Mouse (Mus musculus) CH12.LX (cell line): ENCODE measurements around the gene Zfpm1. TPM values are rescaled to one million over a fixed set of nuclear protein-coding genes. Genes with fewer than 3 reads are reported as not detected.

Experiments
- DNase-seq: peaks from one replicate; pipeline ENCODE4 v3.0.0-alpha.2; 2013; ENCODE audit errors: extremely low read depth
- H3K27ac ChIP-seq: 2 replicates; pipeline ENCODE4 v1.5.1; 2012; ENCODE audit warnings: low read depth, mild to moderate bottlenecking, control low read depth, moderate library complexity; ENCODE audit not compliant: insufficient read depth
- H3K27me3 ChIP-seq: replicated peaks from 2 replicates; pipeline ENCODE3; 2012; ENCODE audit warnings: inconsistent platforms
- H3K36me3 ChIP-seq, 2 experiments: replicated peaks in 1 of 2; 2 replicates each; pipeline versions ENCODE3 to v1.6.1; 2012; ENCODE audit warnings: inconsistent platforms in 1 of 2, low read length in 1 of 2, mild to moderate bottlenecking in 1 of 2, mixed read lengths in 1 of 2, moderate library complexity in 1 of 2; ENCODE audit not compliant: control insufficient read depth in 1 of 2, insufficient read depth in 1 of 2
- H3K4me1 ChIP-seq, 2 experiments: 2 replicates each; pipeline ENCODE4 v1.6.1; 2012; ENCODE audit warnings: inconsistent platforms in 1 of 2, moderate library complexity in 1 of 2; ENCODE audit not compliant: insufficient read depth in 2 of 2, control insufficient read depth in 1 of 2
- H3K4me2 ChIP-seq: 2 replicates; pipeline ENCODE4 v1.6.1; 2012; ENCODE audit warnings: low read depth, mild to moderate bottlenecking, control low read depth; ENCODE audit not compliant: poor library complexity, insufficient read depth, severe bottlenecking
- H3K4me3 ChIP-seq, 3 experiments: fragments of 150-350 bp in 1 of 3; sonication (generic) in 1 of 3; replicated peaks in 1 of 3; 2 replicates each; pipeline versions ENCODE3 to v1.5.1; 2011 to 2012; ENCODE audit warnings: low read depth in 2 of 3, low read length in 2 of 3, mild to moderate bottlenecking in 2 of 3, moderate library complexity in 2 of 3, control low read depth in 1 of 3, improper control_type of control experiment in 1 of 3, inconsistent platforms in 1 of 3, mixed read lengths in 1 of 3; ENCODE audit not compliant: poor library complexity in 1 of 3
- H3K79me2 ChIP-seq: replicated peaks from 2 replicates; pipeline ENCODE4 v1.6.1; 2012; ENCODE audit warnings: mild to moderate bottlenecking, moderate library complexity; ENCODE audit not compliant: control insufficient read depth, poor library complexity, insufficient read depth, severe bottlenecking; ENCODE audit errors: extremely low read depth
- H3K9ac ChIP-seq: 2 replicates; pipeline ENCODE4 v1.6.1; 2012; ENCODE audit warnings: low read depth, mild to moderate bottlenecking, control low read depth, moderate library complexity; ENCODE audit not compliant: insufficient read depth
- H3K9me3 ChIP-seq: replicated peaks from 2 replicates; pipeline ENCODE3; 2012; ENCODE audit warnings: low read length, inconsistent platforms, mixed read lengths
- CHD2 ChIP-seq: IDR thresholded peaks from 2 replicates; pipeline ENCODE4 v1.6.1; 2011; ENCODE audit warnings: low read length, improper control_type of control experiment
- E2F4 ChIP-seq: IDR thresholded peaks from 2 replicates; pipeline ENCODE4 v1.6.1; 2011; ENCODE audit warnings: low read depth, low read length, improper control_type of control experiment; ENCODE audit not compliant: insufficient replicate concordance
- GABPA ChIP-seq: IDR thresholded peaks from 2 replicates; pipeline ENCODE4 v1.6.1; 2012; ENCODE audit warnings: low read depth, low read length, improper control_type of control experiment, inconsistent platforms; ENCODE audit not compliant: insufficient replicate concordance
- HCFC1 ChIP-seq: IDR thresholded peaks from 2 replicates; pipeline ENCODE4 v1.6.1; 2012; ENCODE audit warnings: low read depth, mild to moderate bottlenecking, inconsistent platforms, low read length, improper control_type of control experiment
- KAT2A ChIP-seq: IDR thresholded peaks from 2 replicates; pipeline ENCODE4 v1.6.1; 2012; ENCODE audit warnings: low read length, improper control_type of control experiment, inconsistent platforms; ENCODE audit not compliant: insufficient replicate concordance
- MEF2A ChIP-seq: IDR thresholded peaks from 2 replicates; pipeline ENCODE4 v1.6.1; 2014; ENCODE audit warnings: low read depth, mild to moderate bottlenecking, inconsistent platforms, low read length, improper control_type of control experiment, borderline replicate concordance
- MXI1 ChIP-seq: IDR thresholded peaks from 2 replicates; pipeline ENCODE4 v1.6.1; 2011; ENCODE audit warnings: mild to moderate bottlenecking, low read depth, low read length, improper control_type of control experiment
- MYC ChIP-seq: IDR thresholded peaks from 2 replicates; pipeline ENCODE4 v1.6.1; 2011; ENCODE audit warnings: low read depth, mild to moderate bottlenecking, improper control_type of control experiment, low read length
- PAX5 ChIP-seq: IDR thresholded peaks from 2 replicates; pipeline ENCODE4 v1.6.1; 2012; ENCODE audit warnings: low read length, inconsistent platforms, mixed read lengths
- POLR2A ChIP-seq: IDR thresholded peaks from 2 replicates; pipeline ENCODE4 v1.6.1; 2011; ENCODE audit warnings: low read depth, mild to moderate bottlenecking, improper control_type of control experiment, low read length
- POLR2AphosphoS2 ChIP-seq: IDR thresholded peaks from 2 replicates; pipeline ENCODE4 v1.6.1; 2011; ENCODE audit warnings: low read depth, low read length, improper control_type of control experiment
- SIN3A ChIP-seq: IDR thresholded peaks from 2 replicates; pipeline ENCODE4 v1.6.1; 2012; ENCODE audit warnings: low read length, improper control_type of control experiment, inconsistent platforms
- SMC3 ChIP-seq: IDR thresholded peaks from 2 replicates; pipeline ENCODE4 v1.6.1; 2011; ENCODE audit warnings: low read depth, low read length, improper control_type of control experiment
- UBTF ChIP-seq: IDR thresholded peaks from 2 replicates; pipeline ENCODE4 v1.6.1; 2012; ENCODE audit warnings: low read depth, mild to moderate bottlenecking, inconsistent platforms, low read length, improper control_type of control experiment, moderate library complexity
- USF2 ChIP-seq: conservative IDR thresholded peaks from 2 replicates; pipeline ENCODE4 v1.6.1; 2011; ENCODE audit warnings: low read depth, low read length, improper control_type of control experiment
- ZC3H11A ChIP-seq: IDR thresholded peaks from 2 replicates; pipeline ENCODE4 v1.6.1; 2012; ENCODE audit warnings: low read depth, mild to moderate bottlenecking, inconsistent platforms, low read length, improper control_type of control experiment
- ZKSCAN1 ChIP-seq: IDR thresholded peaks from 2 replicates; pipeline ENCODE4 v1.6.1; 2012; ENCODE audit warnings: low read depth, inconsistent platforms, low read length, improper control_type of control experiment, borderline replicate concordance
- ZMIZ1 ChIP-seq: IDR thresholded peaks from 2 replicates; pipeline ENCODE4 v1.6.1; 2012; ENCODE audit warnings: low read depth, mild to moderate bottlenecking, inconsistent platforms, low read length, improper control_type of control experiment
- dilution Hi-C: fragments of 300-500 bp; cut with MboI; formaldehyde crosslinking; loops from 2 replicates; pipeline ENCODE4 v1.14.3; 2020; ENCODE audit warnings: low sequenced_read_pairs; ENCODE audit not compliant: extremely low pct_unique_long_range_greater_than_20kb, extremely low pct_ligation_motif_present
- in situ Hi-C: fragments of 300-500 bp; cut with MboI; formaldehyde crosslinking; loops from 3 replicates; pipeline ENCODE4 v1.14.3; 2019; ENCODE audit warnings: low sequenced_read_pairs, low pct_ligation_motif_present, low pct_unique_long_range_greater_than_20kb, mixed read lengths
- polyA plus RNA-seq: library from polyadenylated mRNA; unstranded; fragments of >175 nt; gene quantifications from 2 replicates; pipeline ENCODE4 v1.2.1, GENCODE M21; 2012; ENCODE audit warnings: low read depth; ENCODE audit not compliant: insufficient read length
- total RNA-seq, 2 experiments: library from RNA; depleted of rRNA; stranded (reverse); fragments of 300-350 nt in 1 of 2; fragments of >200 nt in 1 of 2; gene quantifications; 2 replicates each; pipeline ENCODE4 v1.2.3; 2012 to 2014

Gene Zfpm1
- total and polyA plus RNA-seq, 3 experiments = 11.0 to 63.5 (median 30.1) TPM

GRCm38 (mm10) chr8:122314899-122315496 lies 33.1 kb downstream of the Zfpm1 start:
- H3K27ac ChIP-seq = peak overlapping the region; percentile 18
- H3K79me2 ChIP-seq = no peaks in the 10 kb centered on the region; the same call in 1 of the 2 replicates
- H3K27me3 ChIP-seq = no peaks in the 10 kb centered on the region
- H3K4me2 ChIP-seq = no peak overlapping the region
- H3K9me3 ChIP-seq = no peaks in the 10 kb centered on the region
- H3K4me3 ChIP-seq = no peak overlapping the region
- TF ChIP-seq POLR2AphosphoS2 (no peak), HCFC1 (no peak), UBTF (no peak), SIN3A (no peak), SMC3 (no peak), MEF2A (no peak), ZC3H11A (no peak), KAT2A (no peak), E2F4 (no peak), POLR2A (no peak), ZKSCAN1 (no peak), MYC (no peak), CHD2 (no peak), USF2 (no peak), MXI1 (no peak)
- TF ChIP-seq, all 38 proteins: peak for 0
- peaks cover 50 to 99% of the 10 kb centered on the region in 2 experiments for H3K36me3 ChIP-seq
- DNase-seq = no peak
- H3K4me1 ChIP-seq = peaks cover 19 to 44% of the 10 kb centered on the region in 2 experiments
- in situ Hi-C loops (no loop called here), dilution Hi-C loops (no loop called here)
- no peak overlapping the region for H3K9ac ChIP-seq

GRCm38 (mm10) chr8:122316402-122316801 lies 34.5 kb downstream of the Zfpm1 start:
- Histone ChIP-seq H3K9me3 (no peaks in the 10 kb centered on the region), H3K27ac (no peak overlapping the region)
- dilution Hi-C loops = no loop called here
- TF ChIP-seq CHD2 (no peak), PAX5 (no peak), ZMIZ1 (no peak), GABPA (no peak), ZC3H11A (no peak)
- TF ChIP-seq, all 38 proteins: peak for 0
- Histone ChIP-seq H3K4me3 (no peak overlapping the region), H3K4me2 (no peak overlapping the region), H3K36me3 (peaks cover 46 to 99% of the 10 kb centered on the region in 2 experiments), H3K27me3 (no peaks in the 10 kb centered on the region), H3K9ac (no peak overlapping the region), H3K4me1 (peaks cover 16 to 41% of the 10 kb centered on the region in 2 experiments), H3K79me2 (no peaks in the 10 kb centered on the region; the same call in 1 of the 2 replicates)
- DNase-seq = no peak
- in situ Hi-C loops = no loop called here
